Mouse (Mus musculus): ENCODE measurements at regions not wholly inside any gene's neighbourhood (a gene's known extent, or its start where the extent isn't known, plus 50 kb on each side); places are given as distances from the start of the nearest gene placed in this dataset.

DNA sequence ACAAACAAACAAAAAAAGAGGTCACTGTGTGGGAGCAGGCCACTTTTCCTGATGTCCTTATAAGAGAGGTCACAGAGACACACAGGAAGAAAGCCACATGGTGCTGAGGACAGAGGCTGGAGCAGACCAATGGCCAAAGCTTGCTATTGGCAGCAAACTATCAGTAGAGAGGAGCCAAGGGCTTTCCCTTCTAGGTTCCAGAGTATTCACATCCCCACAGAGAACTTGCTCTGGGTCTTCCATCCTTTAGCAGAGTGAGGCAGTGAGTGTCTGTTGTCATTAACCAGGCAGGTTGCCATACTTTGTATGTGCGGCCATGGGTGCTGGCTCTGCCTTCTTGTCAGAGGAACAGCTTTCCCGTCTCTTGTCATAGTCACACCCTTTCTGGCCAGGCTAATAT lies 64.5 kb upstream of the Cxcl14 start:
- TF ChIP-seq POLR2A (IDR thresholded peaks at IDR 0.05; ENCODE audit: borderline replicate concordance, control insufficient read depth, low read depth, low read length) (no peak), CTCF (IDR thresholded peaks at IDR 0.05; ENCODE audit: control insufficient read depth, insufficient read depth, low read length) (no peak)
